Mouse (Mus musculus) ES-E14 (cell line): Measurements from ENCODE around the gene Eefsec. TPM values are rescaled to one million over a fixed set of nuclear protein-coding genes. Genes with fewer than 3 reads are reported as not detected.

Source experiments
- DNase-seq: peaks from one replicate; pipeline ENCODE4 v3.0.0-alpha.2; 2013; ENCODE audit warnings: low read depth, low spot score
- H3K27ac ChIP-seq: 2 replicates; pipeline ENCODE4 v1.5.1; 2012; ENCODE audit warnings: low read depth, mild to moderate bottlenecking, low read length, moderate library complexity, mixed read lengths; ENCODE audit not compliant: poor library complexity, insufficient read depth, severe bottlenecking
- H3K36me3 ChIP-seq: 2 replicates; pipeline ENCODE4 v1.6.1; 2012; ENCODE audit warnings: mild to moderate bottlenecking, low read length, moderate library complexity, mixed read lengths; ENCODE audit not compliant: control insufficient read depth, poor library complexity, insufficient read depth, severe bottlenecking
- H3K4me1 ChIP-seq, 2 experiments: fragments of 150-350 bp in 1 of 2; sonication (generic) in 1 of 2; 2 replicates each; pipeline ENCODE4 v1.6.1; 2012; ENCODE audit warnings: low read length in 2 of 2, mild to moderate bottlenecking in 1 of 2, mixed read lengths in 1 of 2; ENCODE audit not compliant: control insufficient read depth in 2 of 2, insufficient read depth in 2 of 2, poor library complexity in 1 of 2
- H3K4me3 ChIP-seq, 2 experiments: fragments of 150-350 bp in 1 of 2; sonication (generic) in 1 of 2; 2 replicates each; pipeline ENCODE4 v1.5.1; 2012; ENCODE audit warnings: low read length in 2 of 2, low read depth in 1 of 2, mild to moderate bottlenecking in 1 of 2, mixed read lengths in 1 of 2; ENCODE audit not compliant: insufficient read depth in 1 of 2, poor library complexity in 1 of 2, severe bottlenecking in 1 of 2
- H3K9ac ChIP-seq: 2 replicates; pipeline ENCODE4 v1.6.1; 2012; ENCODE audit warnings: low read depth, mild to moderate bottlenecking, low read length, mixed read lengths; ENCODE audit not compliant: poor library complexity, insufficient read depth, severe bottlenecking
- H3K9me3 ChIP-seq: fragments of 150-350 bp; sonication (generic); 2 replicates; pipeline ENCODE4 v1.6.1; 2012; ENCODE audit warnings: low read depth, mild to moderate bottlenecking, low read length; ENCODE audit not compliant: control insufficient read depth, insufficient read depth
- CHD2 ChIP-seq: IDR thresholded peaks from 2 replicates; pipeline ENCODE4 v1.6.1; 2014; ENCODE audit warnings: mild to moderate bottlenecking, low read depth, low read length, inconsistent platforms
- HCFC1 ChIP-seq: IDR thresholded peaks from 2 replicates; pipeline ENCODE4 v1.6.1; 2012; ENCODE audit warnings: low read length, inconsistent platforms, borderline replicate concordance; ENCODE audit not compliant: insufficient read depth
- MAFK ChIP-seq: IDR thresholded peaks from 2 replicates; pipeline ENCODE4 v1.6.1; 2014; ENCODE audit warnings: mild to moderate bottlenecking, low read depth, low read length, inconsistent platforms; ENCODE audit not compliant: insufficient read depth
- ZC3H11A ChIP-seq: IDR thresholded peaks from 2 replicates; pipeline ENCODE4 v1.6.1; 2012; ENCODE audit warnings: low read depth, mild to moderate bottlenecking, inconsistent platforms, low read length, borderline replicate concordance
- ZNF384 ChIP-seq: IDR thresholded peaks from 2 replicates; pipeline ENCODE4 v1.6.1; 2012; ENCODE audit warnings: low read depth, low read length, inconsistent platforms
- in situ Hi-C, 2 experiments: fragments of 600-800 bp; cut with MboI; formaldehyde crosslinking; loops; one replicate each; pipeline ENCODE4 v1.15.1; 2025; ENCODE audit warnings: low sequenced_read_pairs in 2 of 2, inconsistent platforms in 1 of 2; ENCODE audit not compliant: unreplicated experiment in 2 of 2
- total RNA-seq: library from RNA; depleted of rRNA; stranded (reverse); fragments of 300-350 nt; gene quantifications from 2 replicates; pipeline ENCODE4 v1.2.3, GENCODE M21; 2012; rRNA removed

The Eefsec gene
- total RNA-seq, 1 experiment = 26.2 TPM

DNA sequence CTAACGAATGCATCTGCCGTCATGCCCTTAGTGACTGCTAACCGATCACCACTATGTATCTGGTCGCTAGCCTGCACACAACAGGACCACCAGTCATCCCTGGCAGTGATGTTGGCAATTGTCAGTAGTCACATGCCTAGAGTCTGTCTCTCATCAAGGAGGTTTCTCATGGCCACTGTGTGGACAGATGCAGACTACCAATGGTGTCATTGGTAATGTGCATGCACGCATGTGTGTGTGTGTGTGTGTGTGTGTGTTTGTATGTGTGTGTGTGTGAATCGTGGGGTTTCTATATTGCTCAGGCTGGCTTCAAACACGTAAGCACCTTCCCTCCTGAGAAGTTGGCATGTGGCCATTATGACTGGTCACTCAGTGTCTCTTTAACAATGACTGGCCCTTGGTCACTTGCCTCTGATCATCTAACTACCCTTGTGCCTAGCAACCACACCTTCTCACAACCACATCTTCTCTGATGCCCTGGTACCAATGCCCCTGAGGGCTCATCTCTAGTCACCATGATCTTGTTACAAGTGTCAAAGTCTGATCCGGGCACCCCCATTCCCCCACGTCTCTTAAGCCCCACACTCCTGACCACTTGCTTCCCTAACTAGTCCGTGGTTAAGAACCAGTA lies 238.8 kb downstream of the Eefsec start:
- H3K36me3 ChIP-seq = no peaks in the 10 kb centered on the region
- no peak overlapping the region for H3K27ac ChIP-seq
- H3K4me3 ChIP-seq = no peak overlapping the region
- TF ChIP-seq ZNF384 (no peak), MAFK (no peak), HCFC1 (no peak), ZC3H11A (no peak), CHD2 (no peak)
- H3K9ac ChIP-seq = no peak overlapping the region
- peaks cover 3 to 12% of the 10 kb centered on the region in 2 experiments; a peak in 3 of 4 replicates for H3K4me1 ChIP-seq
- no peaks in the 10 kb centered on the region for H3K9me3 ChIP-seq
- in situ Hi-C loops = no loop called here
- DNase-seq = no peak

Other genes with a start within 250 kb of the Eefsec start
- not detected in 2 replicates for gene Dnajb8, start 224.3 kb downstream of the Eefsec start, total RNA-seq
- 117 and 149 TPM in 2 replicates for gene Ruvbl1, start 18.9 kb upstream of the Eefsec start, total RNA-seq
- gene Sec61a1, start 72.4 kb upstream of the Eefsec start, total RNA-seq = 414 and 461 TPM in 2 replicates
- gene Kbtbd12, start 191.4 kb upstream of the Eefsec start, total RNA-seq = 0.09 and 0.11 TPM in 2 replicates